Mouse (Mus musculus) midbrain, embryonic 15.5 days (tissue): Measurements from ENCODE around the gene Rab11fip3. TPM values are rescaled to one million over a fixed set of nuclear protein-coding genes. Genes with fewer than 3 reads are reported as not detected.
"Not testable (repeated sequence)": the region's sequence is repeated elsewhere in the genome, so short reads cannot be mapped to it uniquely, and the experiment has no call there.

Experiments
- ATAC-seq: fragments of 200-750 bp; cut with Nextera tagmentation; replicated peaks from 2 replicates; pipeline ENCODE4 v1.8.0; 2017; ENCODE audit warnings: moderate TSS enrichment
- H3K27ac ChIP-seq: fragments of 300-500 bp; sonication (generic); 2 replicates; pipeline ENCODE4 v1.5.1; 2015; ENCODE audit warnings: mild to moderate bottlenecking, inconsistent platforms
- H3K27me3 ChIP-seq: fragments of 300-500 bp; sonication (generic); replicated peaks from 2 replicates; pipeline ENCODE4 v1.6.1; 2015; ENCODE audit warnings: inconsistent platforms
- H3K36me3 ChIP-seq: fragments of 300-500 bp; sonication (generic); replicated peaks from 2 replicates; pipeline ENCODE4 v1.6.1; 2015; ENCODE audit warnings: inconsistent platforms
- H3K4me1 ChIP-seq: fragments of 300-500 bp; sonication (generic); 2 replicates; pipeline ENCODE4 v1.6.1; 2015; ENCODE audit warnings: inconsistent platforms
- H3K4me2 ChIP-seq: fragments of 300-500 bp; sonication (generic); 2 replicates; pipeline ENCODE4 v1.6.1; 2015; ENCODE audit warnings: inconsistent platforms, mild to moderate bottlenecking, moderate library complexity
- H3K4me3 ChIP-seq: fragments of 300-500 bp; sonication (generic); 2 replicates; pipeline ENCODE4 v1.5.1; 2015; ENCODE audit warnings: mild to moderate bottlenecking, inconsistent platforms
- H3K9ac ChIP-seq: fragments of 300-500 bp; sonication (generic); 2 replicates; pipeline ENCODE4 v1.6.1; 2015; ENCODE audit warnings: mild to moderate bottlenecking, inconsistent platforms
- H3K9me3 ChIP-seq: fragments of 300-500 bp; sonication (generic); 2 replicates; pipeline ENCODE4 v1.6.1; 2016; ENCODE audit warnings: inconsistent platforms
- WGBS: fragments of 180-500 bp; shearing (Covaris S2); methylation state at CpG from one replicate; pipeline ENCODE4 v1.1.7; 2015; ENCODE audit warnings: mixed read lengths; 5-methylcytosine and 5-hydroxymethylcytosine counted together
- polyA plus RNA-seq: library from polyadenylated mRNA; unstranded; fragments of >200 nt; fragmentation: Nextera tagmentation; extraction: Ambion mirVana; gene quantifications from 2 replicates; pipeline ENCODE4 v1.2.1, GENCODE M21; 2015

The Rab11fip3 gene
- polyA plus RNA-seq, 1 experiment from 2014 or later: 32.6 TPM

DNA sequence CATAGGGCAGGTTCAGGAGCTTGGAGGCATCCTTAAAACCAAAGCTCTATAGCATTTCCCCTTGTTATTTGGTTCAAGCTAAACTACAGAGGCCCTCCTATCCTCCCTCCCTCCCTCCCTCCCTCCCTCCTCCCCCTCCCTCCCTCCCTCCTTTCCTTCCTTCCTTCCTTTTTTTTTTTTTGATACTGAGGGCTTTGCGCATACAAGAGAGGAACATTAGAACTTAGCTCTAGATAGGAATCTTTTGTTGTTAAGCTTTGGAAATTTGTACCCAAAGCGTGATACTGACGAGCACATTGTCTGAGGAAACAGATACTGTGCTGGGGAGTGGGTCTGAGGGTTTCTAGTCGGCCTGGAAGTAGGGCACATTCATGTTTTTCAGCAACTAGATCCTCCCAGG is 36.3 kb upstream of the Rab11fip3 start:
- Histone ChIP-seq H3K4me2 (no peak overlapping the region), H3K4me3 (no peak overlapping the region), H3K9ac (no peak overlapping the region), H3K27ac (no peak overlapping the region), H3K27me3 (no peaks in the 10 kb centered on the region; the same call in 1 of the 2 replicates), H3K36me3 (no peaks in the 10 kb centered on the region), H3K4me1 (no peaks in the 10 kb centered on the region), H3K9me3 (no peaks in the 10 kb centered on the region)
- no peak for ATAC-seq
- WGBS: 65% methylated on average over 3 of the region's 4 CpGs

- WGBS: 35% methylated on average over 3 of the region's 4 CpGs
- Histone ChIP-seq H3K27me3 (no peaks in the 10 kb centered on the region), H3K36me3 (no peaks in the 10 kb centered on the region), H3K4me3 (no peak overlapping the region), H3K9me3 (no peaks in the 10 kb centered on the region), H3K4me2 (no peak overlapping the region), H3K4me1 (no peaks in the 10 kb centered on the region), H3K9ac (no peak overlapping the region), H3K27ac (no peak overlapping the region)
- ATAC-seq: no peak
Observed at GRCm38 (mm10) chr17:26101478-26101877, 32.1 kb upstream of the Rab11fip3 start.

- no peak for ATAC-seq
- WGBS: 41% methylated on average over 2 of the region's 2 CpGs
- Histone ChIP-seq H3K4me3 (no peak overlapping the region), H3K36me3 (no peaks in the 10 kb centered on the region), H3K27me3 (no peaks in the 10 kb centered on the region), H3K9me3 (no peaks in the 10 kb centered on the region), H3K9ac (no peak overlapping the region), H3K27ac (no peak overlapping the region), H3K4me2 (no peak overlapping the region), H3K4me1 (no peaks in the 10 kb centered on the region)
Observed at GRCm38 (mm10) chr17:26100166-26100565, 30.8 kb upstream of the Rab11fip3 start.

DNA sequence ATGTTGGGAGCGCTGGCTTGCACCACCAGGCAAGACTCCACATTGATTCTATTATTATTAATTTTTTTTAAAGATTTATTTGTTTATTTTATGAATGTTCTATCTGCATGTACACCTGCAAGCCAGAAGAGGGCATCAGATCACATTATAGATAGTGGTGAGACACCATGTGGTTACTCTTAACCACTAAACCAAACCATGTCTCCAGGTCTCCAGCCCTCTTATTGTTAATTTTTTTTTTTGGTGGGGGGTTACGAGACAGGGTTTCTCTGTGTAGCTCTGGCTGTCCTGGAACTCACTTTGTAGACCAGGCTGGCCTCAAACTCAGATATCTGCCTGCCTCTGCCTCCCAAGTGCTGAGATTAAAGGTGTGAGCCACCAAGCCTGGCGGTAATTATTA is 30.0 kb upstream of the Rab11fip3 start:
- WGBS: 59% methylated on average over 3 of the region's 3 CpGs
- H3K36me3 ChIP-seq, H3K4me3 ChIP-seq, H3K4me2 ChIP-seq, H3K9me3 ChIP-seq, H3K27ac ChIP-seq, H3K9ac ChIP-seq, ATAC-seq, H3K4me1 ChIP-seq, H3K27me3 ChIP-seq: not testable (repeated sequence)

- Histone ChIP-seq H3K27ac (no peak overlapping the region), H3K4me1 (0 out of 2 replicates have a peak, but pooled peaks cover 7% of the 10 kb centered on the region), H3K9ac (no peak overlapping the region), H3K27me3 (no peaks in the 10 kb centered on the region), H3K36me3 (no peaks in the 10 kb centered on the region), H3K9me3 (no peaks in the 10 kb centered on the region), H3K4me3 (no peak overlapping the region), H3K4me2 (no peak overlapping the region)
- ATAC-seq: no peak
- WGBS: 92% methylated on average over 7 of the region's 7 CpGs
Observed at GRCm38 (mm10) chr17:26098461-26098860, 29.1 kb upstream of the Rab11fip3 start.

DNA sequence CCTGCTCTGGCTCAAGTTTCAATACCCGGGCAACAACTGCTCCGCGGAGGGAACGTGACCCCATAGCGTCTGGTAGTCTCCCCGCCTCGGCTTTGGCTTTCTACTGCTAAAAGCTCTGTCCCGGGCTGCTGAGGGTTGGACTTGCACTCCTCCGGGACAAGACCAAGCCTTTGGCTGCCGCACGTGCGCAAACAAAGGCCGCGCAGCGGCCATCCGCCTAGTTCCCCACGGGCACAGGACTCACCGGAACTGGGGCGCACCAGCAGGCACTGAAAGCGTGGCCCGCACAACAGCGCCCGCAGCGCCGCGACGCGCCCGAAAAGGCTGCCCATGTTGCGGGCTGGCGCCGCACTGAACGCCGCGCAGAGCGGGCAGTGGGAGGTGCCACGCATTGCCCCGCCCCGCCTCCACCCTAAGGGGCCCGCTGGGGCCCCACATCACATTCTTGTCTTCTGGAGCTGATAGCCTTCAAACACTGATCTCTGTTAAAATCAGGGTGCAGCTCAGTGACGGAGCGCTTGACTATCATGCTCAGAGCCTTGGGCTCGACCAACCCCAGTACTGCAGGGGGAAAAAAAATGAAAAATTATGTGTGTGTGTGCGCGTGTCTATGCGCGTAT is 25.9 kb upstream of the Rab11fip3 start, which contains the start of gene Nme4:
TSS of gene Nme4 (minus strand) at position 482 of the 620 bp plus-strand sequence.
- Histone ChIP-seq H3K27me3 (no peaks in the 10 kb centered on the region), H3K4me3 (peak within 1 kb of the TSS; percentile 55), H3K4me1 (0 out of 2 replicates have a peak, but pooled peaks cover 7% of the 10 kb centered on the region), H3K27ac (peak within 1 kb of the TSS; percentile 62), H3K4me2 (peak within 1 kb of the TSS; percentile 81), H3K9me3 (no peaks in the 10 kb centered on the region), H3K36me3 (no peaks in the 10 kb centered on the region), H3K9ac (peak within 1 kb of the TSS; percentile 70)
- 4% methylated on average over 47 of the region's 47 CpGs for WGBS
- ATAC-seq: peak; percentile 72

- Histone ChIP-seq H3K9me3 (no peaks in the 10 kb centered on the region), H3K4me3 (peak overlapping the region; percentile 55), H3K9ac (peak overlapping the region; percentile 70), H3K4me2 (peak overlapping the region; percentile 81), H3K27me3 (no peaks in the 10 kb centered on the region), H3K36me3 (no peaks in the 10 kb centered on the region), H3K27ac (no peak overlapping the region; the same call in 1 of the 2 replicates), H3K4me1 (peaks cover 11% of the 10 kb centered on the region)
- ATAC-seq: no peak
- 28% methylated on average over 9 of the region's 9 CpGs for WGBS
Observed at GRCm38 (mm10) chr17:26094531-26095110, 25.3 kb upstream of the Rab11fip3 start.

GRCm38 (mm10) chr17:26089905-26090632 is 20.7 kb upstream of the Rab11fip3 start, which contains the start of gene Decr2:
Gene Decr2, minus strand, starts transcription at chr17:26090337.
- peak within 1 kb of the TSS; percentile 62 for H3K4me3 ChIP-seq
- H3K27me3 ChIP-seq: no peaks in the 10 kb centered on the region
- H3K9me3 ChIP-seq: no peaks in the 10 kb centered on the region
- WGBS: 1% methylated on average over 32 of the region's 32 CpGs
- no peaks in the 10 kb centered on the region for H3K36me3 ChIP-seq
- peak within 1 kb of the TSS; percentile 86 for H3K27ac ChIP-seq
- H3K4me1 ChIP-seq: peaks cover 14% of the 10 kb centered on the region
- ATAC-seq: peak; percentile 84
- H3K4me2 ChIP-seq: peak within 1 kb of the TSS; percentile 80
- peak within 1 kb of the TSS; percentile 55 for H3K9ac ChIP-seq

- Histone ChIP-seq H3K4me3 (no peak overlapping the region), H3K27me3 (no peaks in the 10 kb centered on the region), H3K9me3 (no peaks in the 10 kb centered on the region), H3K36me3 (no peaks in the 10 kb centered on the region; the same call in 1 of the 2 replicates), H3K4me1 (peaks cover 7% of the 10 kb centered on the region), H3K4me2 (no peak overlapping the region), H3K27ac (no peak overlapping the region), H3K9ac (no peak overlapping the region)
- no peak for ATAC-seq
- 94% methylated on average over 9 of the region's 9 CpGs for WGBS
Observed at GRCm38 (mm10) chr17:26087059-26087564, 17.8 kb upstream of the Rab11fip3 start.

- Histone ChIP-seq H3K4me2 (no peak overlapping the region), H3K9ac (no peak overlapping the region), H3K4me1 (no peaks in the 10 kb centered on the region), H3K36me3 (no peaks in the 10 kb centered on the region; the same call in 1 of the 2 replicates), H3K9me3 (no peaks in the 10 kb centered on the region), H3K4me3 (no peak overlapping the region), H3K27me3 (no peaks in the 10 kb centered on the region), H3K27ac (no peak overlapping the region)
- WGBS: 56% methylated on average over 2 of the region's 2 CpGs
- no peak for ATAC-seq
Observed at GRCm38 (mm10) chr17:26080867-26081266, 11.5 kb upstream of the Rab11fip3 start.

GRCm38 (mm10) chr17:26078851-26079250 is 9.5 kb upstream of the Rab11fip3 start:
- Histone ChIP-seq H3K27ac (no peak overlapping the region), H3K4me1 (no peaks in the 10 kb centered on the region), H3K9ac (no peak overlapping the region), H3K4me3 (no peak overlapping the region), H3K4me2 (no peak overlapping the region), H3K27me3 (no peaks in the 10 kb centered on the region), H3K9me3 (no peaks in the 10 kb centered on the region), H3K36me3 (no peaks in the 10 kb centered on the region; the same call in 1 of the 2 replicates)
- no peak for ATAC-seq
- 74% methylated on average over 2 of the region's 2 CpGs for WGBS

DNA sequence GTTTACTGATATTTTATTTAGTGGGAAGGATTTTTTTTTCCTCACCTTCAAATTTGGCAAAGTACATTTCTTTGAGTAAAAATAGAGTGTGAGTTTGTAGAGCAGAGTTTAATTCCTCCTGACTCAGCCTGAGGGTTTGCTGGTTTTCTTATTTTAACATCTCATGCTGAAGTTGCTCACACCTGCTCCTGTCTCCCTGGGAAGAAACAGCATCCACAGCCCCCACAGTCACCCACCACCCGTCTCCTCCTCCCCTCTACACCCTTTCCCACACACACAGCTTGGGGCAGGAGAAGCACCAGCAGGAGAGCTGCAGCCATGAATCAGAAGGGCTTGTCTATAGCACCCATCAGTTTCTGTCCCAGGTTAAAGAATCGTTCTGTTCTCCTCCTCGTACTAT is 5.9 kb upstream of the Rab11fip3 start:
- Histone ChIP-seq H3K9ac (no peak overlapping the region), H3K27ac (no peak overlapping the region), H3K4me2 (no peak overlapping the region), H3K27me3 (0 out of 2 replicates have a peak, but pooled peaks cover 3% of the 10 kb centered on the region), H3K36me3 (no peaks in the 10 kb centered on the region), H3K4me3 (no peak overlapping the region), H3K9me3 (no peaks in the 10 kb centered on the region), H3K4me1 (no peaks in the 10 kb centered on the region)
- 74% methylated on average over 3 of the region's 3 CpGs for WGBS
- ATAC-seq: no peak
